Mouse (Mus musculus) thymus, adult 2 months (tissue): ENCODE results near the gene Cacnb4. TPM values are rescaled to one million over a fixed set of nuclear protein-coding genes. Genes with fewer than 3 reads are reported as not detected.

Experiments
- DNase-seq: peaks from one replicate; pipeline ENCODE4 v3.0.0; 2021
- H3K27ac ChIP-seq: fragments of 200-500 bp; 2 replicates; pipeline ENCODE4 v1.5.1; 2012; ENCODE audit warnings: low read length, control low read depth; ENCODE audit not compliant: control insufficient read depth, insufficient read depth
- H3K27me3 ChIP-seq: fragments of 200-500 bp; 2 replicates; pipeline ENCODE4 v1.6.1; 2012; ENCODE audit warnings: mild to moderate bottlenecking, low read length, moderate library complexity, mixed read lengths; ENCODE audit not compliant: control insufficient read depth, insufficient read depth
- H3K36me3 ChIP-seq: fragments of 200-500 bp; 2 replicates; pipeline ENCODE4 v1.6.1; 2012; ENCODE audit warnings: mild to moderate bottlenecking, low read length, moderate library complexity; ENCODE audit not compliant: control insufficient read depth, insufficient read depth
- H3K4me1 ChIP-seq: fragments of 200-500 bp; replicated peaks from 2 replicates; pipeline ENCODE4 v1.6.1; 2012; ENCODE audit warnings: low read length; ENCODE audit not compliant: control insufficient read depth, insufficient read depth
- H3K4me3 ChIP-seq: fragments of 200-500 bp; 2 replicates; pipeline ENCODE4 v1.5.1; 2012; ENCODE audit warnings: mild to moderate bottlenecking, low read length, control low read depth, moderate library complexity; ENCODE audit not compliant: control insufficient read depth, insufficient read depth
- CTCF ChIP-seq: fragments of 200-500 bp; IDR thresholded peaks from 2 replicates; pipeline ENCODE4 v1.5.1; 2012; ENCODE audit warnings: mild to moderate bottlenecking, control low read depth, low read length, moderate library complexity, borderline replicate concordance; ENCODE audit not compliant: control insufficient read depth, poor library complexity, insufficient read depth; ENCODE audit errors: extremely low read depth
- POLR2A ChIP-seq: fragments of 200-500 bp; IDR thresholded peaks from 2 replicates; pipeline ENCODE4 v1.6.1; 2012; ENCODE audit warnings: mild to moderate bottlenecking, low read length, control low read depth, moderate library complexity; ENCODE audit not compliant: control insufficient read depth, poor library complexity, insufficient read depth; ENCODE audit errors: extremely low read depth
- WGBS: fragments of 180-500 bp; shearing (Covaris S2); methylation state at CpG from one replicate; pipeline ENCODE4 v1.1.7; 2018; 5-methylcytosine and 5-hydroxymethylcytosine counted together
- polyA plus RNA-seq: library from polyadenylated mRNA; depleted of rRNA; stranded (reverse); fragments of >200 nt; gene quantifications from 2 replicates; pipeline ENCODE4 v1.2.3, GENCODE M21; 2012

Gene Cacnb4
- polyA plus RNA-seq, 1 experiment: 0.04 TPM

DNA sequence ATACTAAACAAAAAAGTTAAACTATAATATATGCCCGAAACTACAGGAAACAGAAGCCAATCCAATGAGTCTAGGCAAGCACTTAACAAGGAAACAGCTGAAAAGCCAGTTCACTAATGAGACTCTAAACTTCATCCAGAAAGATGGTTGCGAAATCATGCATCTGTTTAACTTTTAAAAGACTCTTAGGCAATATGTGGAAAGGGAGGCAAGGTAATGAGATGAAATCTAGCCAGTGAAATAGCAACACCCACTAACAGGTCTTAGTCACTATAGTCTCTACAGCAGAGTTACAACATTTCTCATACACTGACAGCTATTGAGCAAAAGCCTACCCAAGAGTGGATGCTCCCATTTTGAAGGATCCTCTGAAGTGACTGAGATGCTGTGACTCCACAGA, 74.4 kb downstream of the Cacnb4 start:
- DNase-seq: no peak

DNA sequence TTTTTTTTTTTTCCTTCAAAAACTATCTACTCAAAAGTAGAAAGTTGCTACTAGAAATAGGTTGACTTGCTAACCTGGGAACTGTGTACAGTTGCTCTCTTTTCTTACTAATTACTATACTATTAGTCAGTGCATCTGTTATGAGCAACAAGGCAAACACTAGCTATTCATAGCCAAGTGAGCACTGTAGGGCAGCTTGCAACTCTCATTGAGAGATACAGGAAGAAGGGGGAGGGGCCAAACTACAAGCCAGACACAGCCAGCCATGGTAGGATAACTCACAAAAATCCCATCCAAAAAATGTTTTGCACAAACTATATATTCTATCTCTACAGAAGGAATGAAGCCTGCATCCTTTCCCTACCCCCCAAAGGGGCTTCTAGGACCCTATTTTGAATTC, 79.1 kb downstream of the Cacnb4 start:
- H3K36me3 ChIP-seq: no peaks in the 10 kb centered on the region
- H3K27me3 ChIP-seq: no peaks in the 10 kb centered on the region
- H3K4me3 ChIP-seq: no peak overlapping the region
- H3K27ac ChIP-seq: no peak overlapping the region
- no peaks in the 10 kb centered on the region for H3K4me1 ChIP-seq
- DNase-seq: no peak
- TF ChIP-seq POLR2A (no peak), CTCF (no peak)

More for the DNA sequence above, 74.4 kb downstream of the Cacnb4 start:
- Histone ChIP-seq H3K27ac (no peak overlapping the region), H3K4me1 (no peaks in the 10 kb centered on the region), H3K4me3 (no peak overlapping the region), H3K27me3 (no peaks in the 10 kb centered on the region), H3K36me3 (no peaks in the 10 kb centered on the region)
- TF ChIP-seq POLR2A: no peak
- TF ChIP-seq CTCF: no peak
- WGBS: 84% methylated on average over 2 of the region's 2 CpGs

DNA sequence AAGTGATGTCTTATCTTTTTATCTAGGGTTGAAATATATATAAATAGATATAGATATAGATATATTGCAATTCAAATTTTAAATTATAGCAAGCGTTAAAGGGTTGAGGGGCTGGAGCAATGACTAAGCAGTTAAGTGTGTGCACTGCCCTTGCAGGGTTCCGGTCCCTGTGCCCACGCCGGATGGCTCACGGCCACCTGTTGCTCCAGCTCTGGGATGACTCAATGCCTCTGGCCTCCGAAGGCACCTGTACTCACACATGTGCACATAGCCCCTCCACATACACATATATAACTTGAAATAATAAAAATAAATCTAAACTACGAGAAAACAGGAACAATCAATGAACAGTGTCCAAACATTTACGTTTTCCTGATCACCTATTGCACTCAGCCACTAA, 82.8 kb downstream of the Cacnb4 start:
- no peak for DNase-seq
- no peaks in the 10 kb centered on the region for H3K4me1 ChIP-seq
- 82% methylated on average over 8 of the region's 8 CpGs for WGBS
- H3K27me3 ChIP-seq: no peaks in the 10 kb centered on the region
- H3K4me3 ChIP-seq: no peak overlapping the region
- H3K27ac ChIP-seq: no peak overlapping the region
- H3K36me3 ChIP-seq: no peaks in the 10 kb centered on the region
- no peak for TF ChIP-seq CTCF
- TF ChIP-seq POLR2A: no peak

DNA sequence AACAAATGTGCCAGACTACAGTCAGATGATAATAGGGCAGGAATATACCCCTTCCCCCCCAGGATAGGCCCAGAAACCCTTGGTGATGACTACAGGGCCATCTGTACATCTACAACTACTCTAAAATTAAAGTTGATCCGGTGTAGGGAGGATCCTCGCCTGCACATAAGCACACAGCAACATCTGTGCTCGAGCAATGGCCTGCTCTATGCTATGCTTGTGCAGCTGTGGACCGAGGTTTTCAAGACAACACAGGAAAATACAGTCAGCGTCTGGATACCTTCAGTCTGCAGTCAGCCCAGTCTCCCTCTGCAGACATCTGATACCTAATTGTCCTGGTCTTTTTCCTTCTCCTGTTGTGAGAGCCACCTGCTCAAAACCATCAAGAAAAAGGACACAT, 83.4 kb downstream of the Cacnb4 start:
- DNase-seq: no peak
- WGBS: 89% methylated on average over 5 of the region's 5 CpGs
- no peak for TF ChIP-seq POLR2A
- no peak for TF ChIP-seq CTCF

DNA sequence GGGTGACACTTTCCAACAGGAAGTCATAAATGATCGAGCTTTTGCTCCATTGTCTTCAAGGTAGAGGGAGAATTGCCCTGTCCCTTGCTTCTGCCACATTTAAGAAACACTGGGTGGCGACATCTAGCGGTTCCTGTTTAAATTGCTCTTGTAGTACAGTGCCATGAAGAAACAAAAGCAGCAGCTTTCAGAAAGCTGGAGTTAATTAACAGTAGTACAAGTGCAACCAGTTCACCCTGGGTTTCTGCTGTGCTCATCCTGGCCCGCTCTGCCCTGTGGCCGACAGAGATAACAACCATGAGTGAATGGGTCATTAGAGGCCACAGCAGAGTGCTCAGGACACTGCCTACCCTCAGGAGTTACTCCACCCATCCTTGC, 85.7 kb downstream of the Cacnb4 start:
- no peak overlapping the region for H3K4me3 ChIP-seq
- peak; percentile 63 for DNase-seq
- no peaks in the 10 kb centered on the region for H3K36me3 ChIP-seq
- TF ChIP-seq CTCF (no peak), POLR2A (no peak)
- no peaks in the 10 kb centered on the region for H3K27me3 ChIP-seq
- no peaks in the 10 kb centered on the region for H3K4me1 ChIP-seq
- no peak overlapping the region for H3K27ac ChIP-seq
- WGBS: 5% methylated on average over 5 of the region's 5 CpGs

More for the DNA sequence above, 83.4 kb downstream of the Cacnb4 start:
- no peaks in the 10 kb centered on the region for H3K4me1 ChIP-seq
- no peaks in the 10 kb centered on the region for H3K27me3 ChIP-seq
- H3K27ac ChIP-seq: no peak overlapping the region
- no peaks in the 10 kb centered on the region for H3K36me3 ChIP-seq
- no peak overlapping the region for H3K4me3 ChIP-seq

DNA sequence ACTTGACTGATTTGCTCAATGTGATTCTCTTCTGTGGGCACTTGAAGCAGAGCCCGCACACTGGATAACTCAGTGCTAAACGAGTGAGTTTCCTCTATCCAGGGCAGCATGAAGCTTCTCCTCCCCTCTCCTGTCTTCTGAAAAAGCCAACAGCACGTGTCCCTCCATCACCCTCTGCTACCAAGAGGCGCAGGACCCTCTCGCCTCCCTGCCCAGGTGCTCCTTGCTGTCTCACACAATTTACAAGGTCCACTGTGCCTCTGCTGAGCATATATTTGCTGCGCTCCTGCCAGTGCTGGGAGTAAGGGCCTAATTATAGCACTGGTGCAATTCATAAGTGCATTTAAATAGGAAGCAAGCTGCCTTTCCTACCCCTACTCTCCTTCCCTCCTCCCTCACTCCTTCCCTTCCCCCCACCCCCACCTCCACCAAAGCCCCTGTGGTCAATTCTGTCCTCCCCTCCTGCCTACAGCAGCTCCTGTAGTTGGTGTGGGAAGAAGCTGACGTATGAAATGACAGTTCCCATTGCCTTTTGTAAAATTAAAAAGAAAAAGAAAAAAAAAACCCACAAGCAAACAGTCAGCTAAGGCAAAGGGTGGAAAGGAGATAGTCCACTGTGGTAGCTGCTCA, 86.2 kb downstream of the Cacnb4 start:
- H3K27ac ChIP-seq: no peak overlapping the region
- TF ChIP-seq CTCF: no peak
- TF ChIP-seq POLR2A: no peak
- H3K27me3 ChIP-seq: no peaks in the 10 kb centered on the region
- 86% methylated on average over 7 of the region's 7 CpGs for WGBS
- no peak for DNase-seq
- no peaks in the 10 kb centered on the region for H3K4me1 ChIP-seq
- no peaks in the 10 kb centered on the region for H3K36me3 ChIP-seq
- H3K4me3 ChIP-seq: no peak overlapping the region

DNA sequence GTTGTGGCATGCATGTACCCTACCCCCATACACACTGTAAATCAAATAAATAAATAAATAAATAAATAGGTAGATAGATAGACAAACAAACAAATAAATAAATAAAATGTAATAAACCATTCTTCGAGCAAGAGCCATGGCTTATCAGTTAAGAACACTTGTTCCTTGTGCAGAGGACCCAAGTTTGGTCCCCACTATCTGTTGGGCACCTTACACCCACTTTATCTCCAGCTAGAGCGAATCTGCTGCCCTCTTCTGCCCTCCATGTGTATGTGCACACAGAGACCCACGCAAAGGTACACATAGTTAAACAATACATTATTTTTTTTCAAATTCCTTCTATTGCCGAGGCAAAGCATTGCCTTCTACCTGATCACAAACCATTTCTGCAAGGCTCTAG, 87.1 kb downstream of the Cacnb4 start:
- no peak for DNase-seq
- Histone ChIP-seq H3K4me3 (no peak overlapping the region), H3K4me1 (no peaks in the 10 kb centered on the region), H3K27ac (no peak overlapping the region), H3K27me3 (no peaks in the 10 kb centered on the region), H3K36me3 (no peaks in the 10 kb centered on the region)
- TF ChIP-seq POLR2A (no peak), CTCF (no peak)
- WGBS: 92% methylated on average over 4 of the region's 4 CpGs
